Mouse (Mus musculus) megakaryocyte, embryonic 14.5 days (primary cell): ENCODE measurements around the gene Kcnn4. TPM values are rescaled to one million over a fixed set of nuclear protein-coding genes. Genes with fewer than 3 reads are reported as not detected.

Experiments used
- H3K27me3 ChIP-seq: replicated peaks from 2 replicates; pipeline ENCODE3; 2012; ENCODE audit warnings: inconsistent platforms
- H3K36me3 ChIP-seq: replicated peaks from 2 replicates; pipeline ENCODE3; 2012; ENCODE audit warnings: low read length, inconsistent platforms, mixed read lengths
- H3K4me1 ChIP-seq: 2 replicates; pipeline ENCODE4 v1.6.1; 2012; ENCODE audit warnings: inconsistent platforms
- H3K4me3 ChIP-seq: replicated peaks from 2 replicates; pipeline ENCODE3; 2012; ENCODE audit warnings: moderate library complexity, mild to moderate bottlenecking, inconsistent platforms
- H3K9me3 ChIP-seq: 2 replicates; pipeline ENCODE4 v1.6.1; 2012; ENCODE audit warnings: inconsistent platforms
- FLI1 ChIP-seq: IDR thresholded peaks from 2 replicates; pipeline ENCODE4 v1.6.1; 2012; ENCODE audit warnings: low read length, inconsistent platforms, mixed read lengths
- GATA1 ChIP-seq: IDR thresholded peaks from 3 replicates; pipeline ENCODE4 v1.6.1; 2012; ENCODE audit warnings: mixed read lengths, low read length, inconsistent platforms, borderline replicate concordance
- polyA plus RNA-seq: library from polyadenylated mRNA; stranded (reverse); fragments of >175 nt; gene quantifications from 2 replicates; pipeline ENCODE4 v1.2.3, GENCODE M21; 2012; ENCODE audit warnings: low replicate concordance; ENCODE audit not compliant: insufficient read depth

Kcnn4 gene
- polyA plus RNA-seq, 1 experiment = 25.3 TPM

DNA sequence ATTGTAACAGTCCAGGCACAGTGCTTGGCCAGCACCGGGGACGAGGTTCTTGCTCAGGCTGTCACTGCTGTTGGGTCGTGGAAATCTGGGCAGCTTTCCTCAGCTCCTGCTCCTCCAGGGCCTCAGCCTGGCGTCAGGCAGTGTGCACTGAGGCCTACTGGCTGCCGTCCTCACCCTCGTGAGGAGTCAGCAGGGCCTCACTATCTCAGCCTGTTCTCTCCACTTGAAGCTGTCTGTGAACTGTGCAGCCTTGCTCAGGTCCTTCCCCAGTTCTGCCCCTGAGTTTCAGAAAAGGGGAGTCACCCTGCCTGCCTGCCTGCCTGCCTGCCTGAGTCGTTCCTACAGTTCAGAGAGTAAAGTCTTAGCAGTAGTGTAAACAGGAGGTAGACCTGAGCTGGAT lies 45.2 kb downstream of the Kcnn4 start:
- H3K4me1 ChIP-seq = peaks cover 14% of the 10 kb centered on the region; the same call in 1 of the 2 replicates
- H3K9me3 ChIP-seq = no peaks in the 10 kb centered on the region
- no peak overlapping the region for H3K4me3 ChIP-seq
- peaks cover 94% of the 10 kb centered on the region for H3K36me3 ChIP-seq
- no peaks in the 10 kb centered on the region for H3K27me3 ChIP-seq
- no peak for TF ChIP-seq GATA1
- TF ChIP-seq FLI1 = no peak

DNA sequence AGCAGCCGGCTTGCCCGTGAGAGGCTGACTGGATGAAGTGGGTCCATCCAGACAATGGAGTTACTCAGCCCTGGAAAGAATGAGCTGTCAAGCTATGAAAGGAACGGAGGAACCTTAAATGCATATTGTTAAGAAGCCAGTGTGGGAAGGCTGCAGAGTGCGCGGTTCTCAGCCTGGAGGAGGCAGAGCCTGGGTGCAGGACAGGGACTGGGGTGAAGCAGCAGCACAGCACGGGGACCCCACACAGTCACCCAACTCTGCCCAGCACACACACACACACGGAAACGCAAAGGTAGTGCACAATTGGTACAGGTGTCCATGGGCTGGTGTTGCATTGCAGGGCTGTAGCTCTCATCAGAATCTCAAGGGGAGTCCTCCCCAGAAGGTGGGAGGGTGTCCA lies 49.5 kb downstream of the Kcnn4 start:
- Histone ChIP-seq H3K9me3 (no peaks in the 10 kb centered on the region), H3K4me1 (peaks cover 17% of the 10 kb centered on the region), H3K27me3 (no peaks in the 10 kb centered on the region), H3K36me3 (peaks cover 99% of the 10 kb centered on the region), H3K4me3 (no peak overlapping the region)
- no peak for TF ChIP-seq FLI1
- no peak for TF ChIP-seq GATA1

DNA sequence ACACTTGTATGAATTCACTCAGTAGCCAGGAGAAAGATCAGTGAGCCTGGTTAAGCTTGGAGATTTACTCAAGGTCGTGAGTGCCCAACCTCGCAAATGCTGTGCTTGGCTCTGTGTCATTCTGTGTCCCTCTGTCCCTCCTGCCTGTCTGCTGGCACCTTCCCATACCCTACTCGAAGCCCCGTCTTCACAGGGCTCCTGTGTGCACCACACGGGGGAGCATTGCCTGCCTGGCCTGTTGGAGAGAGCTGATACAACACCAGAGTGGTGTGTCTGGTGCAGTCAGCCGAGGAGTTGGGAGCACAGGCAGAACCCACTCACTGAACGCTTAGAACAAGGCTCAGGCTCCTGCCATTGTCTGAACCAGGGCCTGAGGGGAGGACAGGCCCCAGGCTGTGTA lies 51.6 kb downstream of the Kcnn4 start:
- Histone ChIP-seq H3K4me3 (no peak overlapping the region), H3K27me3 (no peaks in the 10 kb centered on the region), H3K9me3 (no peaks in the 10 kb centered on the region), H3K36me3 (peaks cover 80% of the 10 kb centered on the region), H3K4me1 (peaks cover 13% of the 10 kb centered on the region)
- TF ChIP-seq FLI1 (no peak), GATA1 (no peak)

- Histone ChIP-seq H3K36me3 (peaks cover 74% of the 10 kb centered on the region), H3K4me3 (no peak overlapping the region), H3K4me1 (peaks cover 12% of the 10 kb centered on the region), H3K9me3 (no peaks in the 10 kb centered on the region), H3K27me3 (no peaks in the 10 kb centered on the region)
- TF ChIP-seq GATA1 (no peak), FLI1 (no peak)
Measured at GRCm38 (mm10) chr7:24422251-24422650, 52.2 kb downstream of the Kcnn4 start.

DNA sequence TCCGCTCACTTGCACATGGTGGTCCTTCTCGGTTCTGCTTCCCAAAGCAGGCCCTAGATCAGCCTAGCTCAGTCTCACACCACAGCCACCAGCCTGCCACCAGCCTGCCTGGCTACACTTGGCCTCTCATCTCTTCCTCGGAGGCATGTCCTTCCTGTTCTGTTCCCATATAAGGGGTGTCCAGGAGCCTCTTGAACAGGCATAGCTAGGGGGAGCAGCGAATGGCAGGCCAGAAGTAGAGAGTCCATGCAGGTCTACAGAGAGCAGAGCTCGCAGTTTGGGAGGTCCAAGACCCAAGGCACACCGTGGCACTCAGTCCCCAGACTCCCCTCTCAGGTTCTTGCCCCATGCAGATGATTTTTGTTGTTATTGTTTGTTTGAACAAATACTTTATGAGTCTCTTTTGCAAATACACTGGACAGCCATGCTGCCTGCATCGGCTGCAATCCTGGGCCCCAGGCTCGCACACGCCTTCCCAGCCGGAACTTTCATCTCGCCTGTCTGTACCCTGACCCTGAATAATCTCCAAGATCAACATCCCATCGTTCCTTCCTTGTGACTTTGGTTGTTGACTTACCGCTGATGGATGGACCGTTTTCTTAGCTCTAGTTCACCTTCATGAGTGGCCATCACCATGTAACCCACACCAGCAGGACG lies 53.2 kb downstream of the Kcnn4 start:
- peaks cover 12% of the 10 kb centered on the region for H3K4me1 ChIP-seq
- peaks cover 64% of the 10 kb centered on the region for H3K36me3 ChIP-seq
- H3K4me3 ChIP-seq = no peak overlapping the region
- no peaks in the 10 kb centered on the region for H3K9me3 ChIP-seq
- TF ChIP-seq GATA1 (no peak), FLI1 (no peak)
- no peaks in the 10 kb centered on the region for H3K27me3 ChIP-seq

- peaks cover 56% of the 10 kb centered on the region for H3K36me3 ChIP-seq
- no peaks in the 10 kb centered on the region for H3K9me3 ChIP-seq
Measured at GRCm38 (mm10) chr7:24423956-24424732, 54.1 kb downstream of the Kcnn4 start.

GRCm38 (mm10) chr7:24425919-24426318 lies 55.9 kb downstream of the Kcnn4 start:
- H3K4me3 ChIP-seq = no peak overlapping the region
- H3K27me3 ChIP-seq = peaks cover 2% of the 10 kb centered on the region
- peaks cover 12% of the 10 kb centered on the region for H3K4me1 ChIP-seq
- H3K36me3 ChIP-seq = peaks cover 38% of the 10 kb centered on the region
- no peaks in the 10 kb centered on the region for H3K9me3 ChIP-seq
- TF ChIP-seq FLI1 (no peak), GATA1 (no peak)

More at GRCm38 (mm10) chr7:24423956-24424732, 54.1 kb downstream of the Kcnn4 start:
- no peak for TF ChIP-seq GATA1
- no peak for TF ChIP-seq FLI1
- no peaks in the 10 kb centered on the region for H3K27me3 ChIP-seq
- peak overlapping the region; percentile 17 for H3K4me3 ChIP-seq
- peaks cover 12% of the 10 kb centered on the region for H3K4me1 ChIP-seq

- H3K9me3 ChIP-seq = peaks cover 3% of the 10 kb centered on the region
- peaks cover 26% of the 10 kb centered on the region for H3K36me3 ChIP-seq
- peaks cover 12% of the 10 kb centered on the region for H3K4me1 ChIP-seq
- H3K27me3 ChIP-seq = peaks cover 4% of the 10 kb centered on the region
- no peak overlapping the region for H3K4me3 ChIP-seq
- TF ChIP-seq GATA1 (no peak), FLI1 (no peak)
Measured at GRCm38 (mm10) chr7:24427168-24427567, 57.1 kb downstream of the Kcnn4 start.

GRCm38 (mm10) chr7:24428725-24429124 lies 58.7 kb downstream of the Kcnn4 start:
- no peak for TF ChIP-seq GATA1
- TF ChIP-seq FLI1 = no peak
- Histone ChIP-seq H3K27me3 (peaks cover 13% of the 10 kb centered on the region), H3K36me3 (peaks cover 10% of the 10 kb centered on the region), H3K4me3 (no peak overlapping the region), H3K4me1 (peaks cover 5% of the 10 kb centered on the region; the same call in 1 of the 2 replicates), H3K9me3 (peaks cover 14% of the 10 kb centered on the region)

- peaks cover 2% of the 10 kb centered on the region; the same call in 1 of the 2 replicates for H3K4me1 ChIP-seq
- H3K9me3 ChIP-seq = peaks cover 14% of the 10 kb centered on the region
- TF ChIP-seq FLI1 = no peak
- no peak for TF ChIP-seq GATA1
- no peak overlapping the region for H3K4me3 ChIP-seq
- peaks cover 2% of the 10 kb centered on the region for H3K36me3 ChIP-seq
- peaks cover 13% of the 10 kb centered on the region for H3K27me3 ChIP-seq
Measured at GRCm38 (mm10) chr7:24429413-24430112, 59.5 kb downstream of the Kcnn4 start.
